Mouse (Mus musculus): ENCODE data around the gene Gopc.

- TF ChIP-seq POLR2A (IDR thresholded peaks at IDR 0.05; ENCODE audit: borderline replicate concordance, insufficient read depth, low read length) (no peak), CTCF (IDR thresholded peaks at IDR 0.05; ENCODE audit: borderline replicate concordance, insufficient read depth, low read depth, low read length) (no peak)
Observed at GRCm38 (mm10) chr10:52319506-52320286, 62.2 kb downstream of the Gopc start.
